Mouse (Mus musculus) gastrocnemius, adult 8-10 months (tissue): ENCODE measurements around the gene Elp5. TPM values are rescaled to one million over a fixed set of nuclear protein-coding genes. Genes with fewer than 3 reads are reported as not detected.
"Not testable (repeated sequence)": the region's sequence is repeated elsewhere in the genome, so short reads cannot be mapped to it uniquely, and the experiment has no call there.

Source experiments
- DNase-seq, 2 experiments: peaks; one replicate each; pipeline ENCODE4 v3.0.0; 2022; ENCODE audit warnings: low spot score in 2 of 2
- total RNA-seq, 4 experiments: library from RNA; stranded (reverse); gene quantifications; 2 replicates each; pipeline ENCODE4 v1.2.4; 2022

Elp5 gene
- total RNA-seq, 4 experiments from 2014 or later = 38.8 to 40.8 (median 39.4) TPM

DNA sequence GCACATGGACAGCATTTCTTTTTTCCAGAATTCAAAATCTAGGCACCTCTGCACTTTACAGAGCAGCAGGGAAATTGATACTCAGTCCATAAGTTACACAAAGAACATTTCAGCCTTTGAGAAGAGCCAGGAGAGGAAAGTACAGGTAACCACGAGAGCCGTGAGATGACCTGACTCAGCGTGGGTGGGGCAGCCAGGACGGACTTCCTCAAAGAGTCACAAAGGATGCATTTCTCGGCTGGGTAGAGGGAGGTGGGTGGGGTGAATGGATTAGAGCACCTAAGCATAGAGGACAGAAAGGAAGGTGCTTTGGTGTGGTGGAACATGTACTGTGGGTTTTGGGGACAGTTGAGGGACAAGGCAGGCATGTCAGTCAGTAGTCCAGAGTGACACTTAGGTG lies 20.5 kb downstream of the Elp5 start:
- no peak for DNase-seq

DNA sequence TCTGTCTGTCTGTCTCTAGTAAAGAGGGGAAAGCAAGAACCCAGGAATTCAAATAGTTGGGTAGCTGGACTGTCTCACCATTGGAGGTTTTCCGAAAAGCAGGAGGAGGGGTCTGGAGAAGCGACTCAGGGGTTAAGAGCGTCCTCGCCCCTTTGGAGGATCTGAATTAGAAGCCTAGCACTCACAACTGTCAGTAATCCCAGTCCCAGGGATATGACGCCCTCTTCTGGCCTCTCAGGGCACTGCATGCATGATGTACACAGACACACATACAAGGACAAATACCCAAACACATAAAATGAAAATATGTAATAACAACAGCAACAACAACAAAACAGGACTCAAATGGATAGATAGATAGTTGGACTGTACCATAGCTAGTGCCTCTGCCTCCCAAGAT lies 21.7 kb downstream of the Elp5 start:
- DNase-seq = no peak

DNA sequence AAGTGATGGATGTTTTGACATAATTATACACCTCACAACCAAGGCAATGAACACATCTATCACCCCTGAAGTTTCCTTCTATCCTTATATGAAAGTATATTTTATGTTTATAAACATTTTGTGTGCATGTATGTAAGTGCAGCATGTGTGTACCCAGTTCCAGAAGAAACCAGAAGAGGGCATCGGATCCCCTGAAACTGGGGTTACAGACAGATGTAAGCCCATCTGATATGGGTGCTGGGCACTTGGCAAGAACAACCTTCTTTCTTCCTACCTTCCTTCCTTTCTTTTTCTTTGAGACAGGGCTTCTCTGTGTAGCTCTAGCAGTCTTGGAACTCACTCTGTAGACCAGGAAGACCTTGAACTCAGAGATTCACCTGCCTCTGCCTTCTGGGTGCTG lies 26.1 kb downstream of the Elp5 start:
- DNase-seq = no peak

DNA sequence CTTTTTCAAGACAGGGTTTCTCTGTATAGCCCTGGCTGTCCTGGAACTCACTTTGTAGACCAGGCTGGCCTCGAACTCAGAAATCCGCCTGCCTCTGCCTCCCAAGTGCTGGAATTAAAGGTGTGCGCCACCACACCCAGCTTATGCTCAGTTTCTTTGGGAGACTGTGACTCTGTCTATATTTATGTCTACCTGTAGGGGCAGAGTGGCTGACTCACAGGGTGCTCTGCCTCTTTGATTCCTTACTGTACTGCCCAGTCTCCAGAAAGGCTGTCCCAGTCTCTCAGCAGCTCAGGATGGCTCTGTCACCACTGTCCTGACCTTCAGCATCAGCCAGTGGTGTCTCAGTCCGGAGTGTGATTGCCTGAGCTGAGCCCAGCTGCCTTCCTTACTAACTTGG lies 26.7 kb downstream of the Elp5 start:
- not testable (repeated sequence) for DNase-seq

DNA sequence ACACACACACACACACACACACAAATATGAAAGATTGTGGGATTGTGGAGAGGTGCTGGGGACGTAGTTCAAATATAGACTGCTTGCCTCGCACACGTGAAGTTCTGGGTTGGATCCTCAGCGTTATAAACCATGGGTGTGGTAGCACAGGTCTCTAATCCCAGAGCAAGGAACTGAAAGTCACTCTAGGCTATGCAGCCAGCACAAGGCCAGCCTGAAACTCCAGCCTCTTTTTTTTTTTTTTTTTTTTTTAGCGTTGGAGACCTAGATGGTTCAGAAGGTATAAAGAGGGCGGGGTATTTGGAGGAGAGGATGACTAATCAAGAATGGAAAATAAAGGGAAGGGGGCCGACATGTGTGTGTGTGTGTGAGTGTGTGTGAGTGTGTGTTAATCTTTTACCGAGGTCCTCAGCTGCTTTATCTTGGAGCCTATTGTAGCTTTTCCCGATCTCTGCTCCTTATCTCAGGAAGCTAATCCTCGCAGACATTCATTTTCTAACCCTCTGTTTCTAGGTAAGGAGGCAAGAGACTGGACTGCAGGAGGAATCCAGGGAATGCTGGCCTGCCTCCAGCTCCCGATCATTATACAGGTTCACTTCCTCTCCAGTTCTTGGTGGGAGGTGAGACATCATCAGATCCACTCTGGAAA lies 28.9 kb downstream of the Elp5 start:
- no peak for DNase-seq

DNA sequence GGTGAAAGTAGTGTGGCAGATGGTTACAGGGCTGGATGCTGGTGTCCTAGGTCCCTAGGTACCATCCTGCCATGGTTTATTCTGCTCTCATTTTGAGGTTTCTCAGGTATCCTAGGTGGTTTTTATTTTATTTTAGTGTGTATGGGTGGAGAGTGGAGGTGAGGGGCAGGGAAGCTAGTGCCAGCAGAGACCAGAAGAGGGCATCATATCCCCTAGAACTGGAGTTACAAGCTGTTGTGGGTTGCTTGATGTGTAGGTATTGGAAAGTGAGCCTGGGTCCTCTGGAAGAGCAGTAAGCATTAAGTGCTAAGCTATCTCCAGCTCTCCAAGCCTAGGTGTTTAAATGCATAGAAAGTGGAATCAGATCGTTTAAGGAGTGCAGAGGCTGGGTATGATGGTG lies 30.0 kb downstream of the Elp5 start:
- no peak for DNase-seq

DNA sequence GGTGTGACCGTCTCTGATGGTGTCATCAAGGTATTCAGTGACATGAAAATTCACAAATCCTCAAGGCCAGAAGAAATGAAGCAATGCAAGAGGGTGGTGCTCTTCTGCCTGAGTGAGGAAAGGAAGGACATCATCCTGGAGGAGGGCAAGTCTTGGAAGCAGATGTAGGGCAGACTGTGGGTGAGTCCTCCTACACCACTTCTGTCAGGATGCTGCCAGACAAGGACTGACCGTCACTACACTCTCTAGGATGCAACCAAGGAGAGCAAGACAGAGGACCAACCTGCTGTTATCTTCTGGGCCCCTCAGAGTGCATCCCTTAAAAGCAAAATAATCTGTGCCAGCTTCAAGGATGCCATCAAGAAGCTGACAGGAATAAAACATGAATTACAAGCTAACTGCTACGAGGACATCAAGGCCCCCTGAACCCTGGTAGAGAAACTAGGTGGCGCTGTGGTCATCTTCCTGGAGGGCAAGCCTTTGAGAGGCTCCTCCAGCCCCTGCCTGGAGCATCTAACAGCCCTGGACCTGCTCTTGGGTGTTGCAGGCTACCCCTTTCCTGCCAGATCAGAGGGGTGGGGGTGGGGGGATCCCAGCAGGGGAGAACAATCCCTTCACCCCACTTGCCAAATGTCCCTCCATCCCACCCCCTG lies 31.4 kb downstream of the Elp5 start:
- no peak for DNase-seq

DNA sequence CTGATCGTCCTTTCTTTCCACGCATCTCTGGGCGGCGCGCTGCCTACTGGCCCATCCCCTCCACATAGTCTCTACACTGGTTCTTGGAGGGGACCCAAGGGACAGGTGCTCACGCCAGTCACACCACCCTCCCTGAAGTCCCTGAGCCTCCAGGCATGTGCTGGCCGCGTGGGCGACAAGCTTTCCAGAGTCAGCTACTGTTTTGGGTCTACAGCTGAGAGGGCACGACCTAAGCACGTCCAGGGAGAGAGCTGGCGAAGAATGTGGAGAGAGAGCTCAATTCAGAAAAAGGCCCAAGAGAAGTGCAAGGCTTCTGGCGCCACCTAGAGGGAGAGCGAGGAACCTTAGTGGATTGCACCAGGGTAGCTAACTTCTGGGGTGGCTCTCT lies 33.6 kb downstream of the Elp5 start:
- DNase-seq = peak; percentile 90 to 92

DNA sequence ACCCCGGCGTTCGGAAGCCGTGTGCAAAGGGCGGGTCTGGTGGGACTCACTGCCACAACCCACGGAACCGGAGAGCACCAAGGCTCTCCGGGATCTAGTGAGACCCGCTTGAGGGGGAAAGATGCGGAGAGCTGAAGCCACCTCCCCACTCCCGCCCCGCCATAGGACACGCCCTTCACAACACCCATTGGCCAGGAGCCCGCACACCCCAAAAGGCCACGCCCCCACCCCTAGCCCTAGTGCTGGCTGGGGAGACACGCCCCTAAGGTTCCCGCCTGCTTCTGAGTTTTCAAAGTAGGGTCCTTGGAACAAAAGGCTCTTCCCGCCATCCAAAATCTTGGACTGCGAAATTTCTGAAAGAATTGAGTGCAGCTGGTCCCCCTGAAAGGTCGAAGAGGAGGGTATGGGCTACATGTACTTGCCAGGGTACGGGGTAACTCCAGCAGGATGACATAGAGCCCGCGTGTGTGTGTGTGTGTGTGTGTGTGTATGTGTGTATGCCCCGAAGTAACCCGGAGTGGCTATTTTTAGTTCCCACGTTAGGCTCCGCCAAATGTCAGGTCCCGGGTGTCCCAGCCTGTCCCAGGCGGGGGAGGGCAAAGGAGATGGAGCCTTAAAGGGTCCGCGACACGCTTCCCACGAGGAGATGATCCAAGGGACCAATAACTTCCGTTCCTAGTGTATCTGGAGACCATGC lies 34.1 kb downstream of the Elp5 start, which contains the start of gene Slc2a4:
Gene Slc2a4 (minus strand): TSS at position 123 of the 697 bp plus-strand sequence.
- DNase-seq = peak; percentile 95 to 96

DNA sequence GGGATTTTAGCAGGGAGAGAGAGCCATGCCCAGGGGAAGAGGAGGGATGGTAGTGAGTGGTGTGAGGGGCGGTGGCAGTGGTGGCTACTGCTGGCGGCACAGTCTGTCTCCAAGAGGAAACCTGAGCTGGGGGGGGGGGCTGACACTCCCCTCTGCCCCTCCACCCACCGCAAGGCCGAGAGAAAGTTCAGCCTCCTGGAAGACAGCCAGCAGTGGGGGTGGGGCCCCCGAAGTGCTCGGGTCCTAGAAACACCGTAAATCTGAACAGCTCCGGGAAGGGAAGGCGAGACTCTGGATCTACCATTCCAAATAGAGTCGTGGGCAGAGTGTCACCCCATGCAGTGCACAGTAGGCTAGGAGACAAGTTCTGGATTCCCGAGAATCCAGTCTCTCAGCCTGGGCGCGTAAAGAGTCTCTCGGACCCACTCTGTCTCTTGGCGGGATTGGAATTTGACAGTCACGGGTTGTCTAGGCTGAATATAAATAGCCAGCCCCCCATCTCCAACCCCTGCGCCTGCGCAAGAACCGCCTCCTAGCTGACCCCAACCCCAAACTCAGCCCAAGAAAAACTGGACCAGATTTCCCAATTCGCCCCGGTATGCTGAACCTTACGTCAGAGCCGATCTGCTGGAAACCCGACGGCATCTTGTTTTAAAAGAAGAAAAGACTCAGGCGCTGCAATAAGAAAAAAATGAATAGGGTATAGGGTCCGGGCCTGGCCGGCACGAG lies 34.8 kb downstream of the Elp5 start:
- peak; percentile 81 to 85 for DNase-seq

DNA sequence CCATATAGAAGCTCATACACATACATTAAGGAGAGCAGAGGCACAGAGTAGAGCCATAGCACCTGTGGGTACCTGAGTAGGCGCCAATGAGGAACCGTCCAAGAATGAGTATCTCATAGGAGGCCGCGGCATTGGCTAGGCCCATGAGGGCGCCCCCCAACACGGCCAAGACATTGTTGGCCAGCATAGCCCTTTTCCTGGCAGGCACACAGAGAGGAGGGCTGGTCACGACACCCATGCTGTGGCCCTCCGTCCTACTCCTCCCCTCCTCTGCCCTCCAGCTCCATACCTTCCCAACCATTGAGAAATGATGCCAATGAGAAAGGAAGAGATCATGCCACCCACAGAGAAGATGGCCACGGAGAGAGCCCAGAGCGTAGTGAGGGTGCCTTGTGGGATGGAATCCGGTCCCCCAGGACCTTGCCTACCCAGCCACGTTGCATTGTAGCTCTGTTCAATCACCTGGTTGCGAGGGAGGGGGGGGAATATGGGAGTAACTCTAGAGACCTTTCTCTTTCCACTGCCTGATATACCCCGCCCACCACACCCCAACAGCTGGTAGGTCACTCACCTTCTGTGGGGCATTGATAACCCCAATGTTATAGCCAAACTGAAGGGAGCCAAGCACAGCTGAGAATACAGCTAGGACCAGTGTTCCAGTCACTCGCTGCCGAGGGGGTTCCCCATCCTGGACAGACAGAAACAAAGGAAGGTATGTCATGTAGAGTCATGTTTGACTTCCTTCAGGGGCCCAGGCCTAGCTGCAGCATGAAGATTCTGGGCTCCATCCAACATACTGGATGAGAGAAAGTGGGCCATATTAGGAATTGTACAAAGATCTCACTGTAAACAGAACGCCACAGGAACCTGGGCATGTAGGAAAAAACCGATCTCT lies 36.1 kb downstream of the Elp5 start:
- DNase-seq = no peak

DNA sequence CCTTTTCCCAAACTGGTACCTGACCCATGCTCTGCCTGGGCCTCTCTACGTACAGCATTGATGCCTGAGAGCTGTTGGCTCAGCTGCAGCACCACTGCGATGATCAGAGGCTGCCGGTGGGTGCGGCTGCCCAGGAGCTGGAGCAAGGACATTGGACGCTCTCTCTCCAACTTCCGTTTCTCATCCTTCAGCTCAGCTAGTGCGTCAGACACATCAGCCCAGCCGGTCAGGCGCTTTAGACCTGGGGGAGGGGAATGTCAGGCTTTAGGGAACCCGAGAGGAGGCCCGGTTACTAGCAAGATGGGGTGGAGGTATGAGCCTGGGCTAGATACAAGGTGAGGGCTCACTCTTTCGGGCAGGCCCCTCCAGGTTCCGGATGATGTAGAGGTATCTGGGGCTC lies 37.1 kb downstream of the Elp5 start:
- no peak for DNase-seq

DNA sequence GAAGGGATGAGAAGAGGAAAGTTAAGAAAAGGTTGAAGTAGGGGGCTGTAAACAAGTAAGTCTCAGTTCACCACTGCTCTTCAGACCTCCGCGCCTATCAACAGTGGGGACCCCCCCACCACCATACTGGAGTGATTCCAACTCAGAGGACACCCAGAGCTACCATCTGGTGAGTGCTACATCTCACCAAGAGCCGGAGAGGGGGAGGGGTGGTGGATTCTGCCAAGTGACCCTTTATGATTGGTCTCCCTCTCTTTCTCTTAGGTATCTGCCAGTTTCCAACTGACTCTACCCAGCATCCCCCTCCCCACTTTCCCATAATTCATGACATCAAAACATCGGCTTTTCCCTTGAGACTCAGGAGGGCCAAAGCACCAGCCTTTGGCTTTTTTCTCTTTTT lies 41.4 kb downstream of the Elp5 start:
- DNase-seq = no peak

DNA sequence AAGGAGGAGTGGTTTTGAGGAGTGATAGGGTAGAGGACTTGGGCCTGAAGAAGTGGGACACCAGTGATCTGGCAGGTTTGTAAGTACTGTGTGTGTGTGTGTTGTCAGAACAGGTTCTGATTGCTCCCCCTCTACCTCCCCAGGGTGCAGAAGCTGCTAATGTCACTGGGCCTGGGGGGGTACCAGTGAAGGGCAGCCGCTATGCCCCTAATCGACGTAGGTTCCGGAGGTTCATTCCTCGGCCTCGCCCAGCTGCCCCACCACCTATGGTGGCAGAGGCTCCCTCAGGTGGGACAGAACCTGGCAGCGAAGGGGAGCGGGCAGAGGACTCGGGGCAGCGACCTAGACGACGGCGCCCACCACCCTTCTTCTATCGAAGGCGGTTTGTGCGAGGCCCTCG lies 42.6 kb downstream of the Elp5 start:
- DNase-seq = no peak

DNA sequence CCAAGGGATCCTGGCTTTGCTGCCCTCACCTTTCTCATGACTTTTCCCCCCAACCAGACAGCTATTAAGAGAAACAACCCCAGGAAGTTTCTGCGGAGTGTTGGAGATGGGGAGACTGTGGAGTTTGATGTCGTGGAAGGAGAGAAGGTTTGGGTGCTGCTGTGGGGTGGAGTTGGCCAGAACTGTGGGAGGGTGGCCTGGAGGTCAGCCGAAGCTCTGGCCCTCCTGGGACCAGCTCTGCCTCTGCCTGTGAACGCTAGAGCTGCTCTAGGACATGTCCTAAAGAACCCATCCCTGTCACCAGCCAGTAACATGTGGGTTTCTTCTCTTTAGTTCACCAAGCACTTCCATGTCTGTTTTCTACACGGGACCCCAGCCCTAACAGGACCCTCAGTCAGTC lies 43.1 kb downstream of the Elp5 start:
- DNase-seq = no peak

DNA sequence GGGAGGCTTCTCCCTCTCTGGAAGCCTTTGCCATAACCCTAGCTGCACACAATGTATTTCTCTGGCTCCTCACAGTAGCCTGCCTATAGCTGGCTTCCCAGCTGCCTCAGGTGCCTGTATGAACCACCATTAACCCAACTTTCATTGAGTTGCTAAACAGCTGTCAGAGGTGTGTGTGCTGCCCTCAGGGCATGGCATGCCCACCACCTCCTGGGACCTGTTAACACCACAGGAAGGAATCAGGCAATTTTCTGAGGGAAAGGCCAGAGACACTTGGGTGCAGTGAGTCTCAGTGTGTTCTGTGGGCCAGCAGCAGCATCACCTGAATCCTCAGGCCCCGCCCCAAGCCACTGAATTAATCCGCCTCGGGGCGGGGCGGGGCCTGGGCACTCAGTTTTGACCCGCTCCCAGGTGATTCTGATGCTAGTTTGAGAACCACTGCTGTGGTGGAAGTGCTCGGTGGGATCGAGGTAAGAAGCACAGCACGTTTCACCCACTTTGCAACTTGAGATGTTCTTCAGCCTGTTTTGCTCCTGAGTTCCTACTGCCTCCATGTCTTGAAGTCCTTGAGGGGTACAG lies 43.8 kb downstream of the Elp5 start:
- DNase-seq = no peak

DNA sequence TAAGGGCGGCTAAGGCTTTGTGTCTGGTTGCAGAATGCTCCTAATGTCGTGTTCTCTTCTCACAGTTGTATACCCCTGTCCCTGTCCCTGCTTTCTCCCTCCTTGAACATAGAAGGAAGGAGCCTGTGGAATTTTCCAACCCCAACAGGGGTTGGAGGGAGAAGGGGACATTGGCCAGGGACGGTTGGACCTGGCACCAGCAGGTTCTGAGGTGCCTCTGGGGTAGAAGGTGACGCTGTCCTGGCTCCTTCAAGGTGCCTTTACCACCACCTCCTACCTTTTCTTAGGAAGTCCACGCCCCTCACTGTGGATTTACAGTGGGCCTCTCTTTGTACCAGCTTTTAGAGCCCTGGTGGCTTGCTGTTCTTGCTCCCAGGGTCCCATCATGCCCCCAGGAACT lies 44.5 kb downstream of the Elp5 start:
- no peak for DNase-seq

DNA sequence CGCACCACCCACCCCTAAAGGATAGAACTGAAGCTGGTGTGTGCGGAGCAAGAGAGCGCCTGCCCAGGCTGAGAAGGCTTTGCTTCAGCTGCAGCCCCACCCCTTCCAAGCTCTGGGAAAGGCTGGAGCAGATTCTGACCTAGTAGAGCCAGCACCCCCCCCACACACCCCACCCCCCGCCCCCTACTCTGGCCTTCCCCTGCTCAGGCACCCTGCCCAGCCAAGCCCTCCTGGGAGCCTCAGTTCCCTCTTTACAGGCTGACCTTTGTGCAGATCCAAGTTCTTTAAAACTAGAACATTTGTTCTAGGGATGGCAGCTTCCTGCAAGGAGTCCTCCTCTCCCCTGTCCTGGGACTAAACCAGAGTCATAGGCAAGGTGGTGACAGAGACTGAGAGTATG lies 44.9 kb downstream of the Elp5 start:
- DNase-seq = peak in 1 of 2 experiments; percentile 57

DNA sequence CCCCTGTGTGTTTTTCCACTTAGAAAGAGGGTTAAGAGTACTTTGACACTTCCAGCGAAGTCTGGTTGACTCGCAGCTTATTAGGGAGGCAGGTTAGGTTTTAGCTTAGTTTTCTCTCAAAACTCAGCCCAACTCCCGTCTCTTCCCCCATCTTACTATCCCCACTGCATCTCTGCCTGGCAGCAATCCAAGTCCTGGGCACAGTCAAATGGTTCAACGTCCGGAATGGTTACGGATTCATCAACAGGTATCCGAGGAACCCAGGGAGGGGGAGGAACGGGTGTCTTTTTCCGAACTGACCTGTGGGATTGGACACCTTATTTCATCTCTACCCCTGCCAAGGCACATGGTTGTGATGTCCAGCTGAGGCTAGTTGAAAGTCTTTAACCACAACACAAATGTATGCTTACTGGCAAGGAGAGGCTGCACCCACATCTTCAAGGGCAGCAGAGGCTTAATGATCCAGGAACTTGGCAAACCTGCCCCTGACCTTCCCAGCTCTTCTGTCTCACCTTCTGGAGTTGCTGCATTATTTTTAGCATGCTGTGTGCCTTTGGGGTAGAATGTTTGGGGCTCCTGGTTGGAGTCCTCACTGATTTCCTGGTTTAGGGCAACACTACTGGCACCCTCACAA lies 45.5 kb downstream of the Elp5 start:
- no peak for DNase-seq

DNA sequence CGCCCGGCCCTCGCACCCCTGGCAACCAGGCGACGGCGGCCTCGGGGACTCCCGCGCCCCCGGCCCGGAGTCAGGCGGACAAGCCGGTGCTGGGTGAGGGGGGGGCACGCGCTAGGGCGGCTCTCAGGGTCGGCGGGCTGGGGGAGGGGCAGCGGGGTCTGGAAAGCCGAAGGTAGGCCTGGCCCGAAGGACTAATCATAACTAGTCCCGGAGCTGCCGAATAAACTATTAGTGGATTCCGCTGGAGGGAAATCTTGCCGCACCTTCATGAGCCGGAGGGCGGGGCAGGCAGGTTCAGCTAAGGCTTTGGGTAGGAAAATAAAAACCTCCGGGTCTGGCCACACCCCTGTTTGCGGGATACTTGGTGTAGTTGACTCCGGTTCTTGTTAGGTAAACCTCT lies 46.2 kb downstream of the Elp5 start:
- no peak for DNase-seq
